Mouse (Mus musculus) hindbrain, embryonic 14.5 days (tissue): Measurements from ENCODE around the gene Brd9. TPM values are rescaled to one million over a fixed set of nuclear protein-coding genes. Genes with fewer than 3 reads are reported as not detected.

Experiments
- ATAC-seq: fragments of 200-750 bp; cut with Nextera tagmentation; 2 replicates; pipeline ENCODE4 v1.8.0; 2017; ENCODE audit warnings: moderate number of reproducible peaks, mild to moderate bottlenecking, moderate TSS enrichment, moderate library complexity; ENCODE audit not compliant: low FRiP score
- DNase-seq: peaks from one replicate; pipeline ENCODE4 v3.0.0-alpha.2; 2015; ENCODE audit warnings: low spot score
- H3K27ac ChIP-seq: fragments of 300-500 bp; sonication (generic); 2 replicates; pipeline ENCODE4 v1.5.1; 2014; ENCODE audit warnings: mild to moderate bottlenecking, moderate library complexity
- H3K27me3 ChIP-seq: fragments of 300-500 bp; sonication (generic); 2 replicates; pipeline ENCODE4 v1.6.1; 2014; ENCODE audit warnings: mild to moderate bottlenecking, low read length, mixed read lengths; ENCODE audit not compliant: control insufficient read depth, insufficient read depth
- H3K36me3 ChIP-seq: fragments of 300-500 bp; sonication (generic); replicated peaks from 2 replicates; pipeline ENCODE4 v1.6.1; 2014; ENCODE audit not compliant: control insufficient read depth, insufficient read depth
- H3K4me1 ChIP-seq: fragments of 300-500 bp; sonication (generic); replicated peaks from 2 replicates; pipeline ENCODE4 v1.6.1; 2014; ENCODE audit warnings: antibody characterized with exemption, low read length, mixed read lengths; ENCODE audit not compliant: control insufficient read depth, insufficient read depth
- H3K4me2 ChIP-seq: fragments of 300-500 bp; sonication (generic); replicated peaks from 2 replicates; pipeline ENCODE4 v1.6.1; 2014; ENCODE audit warnings: mild to moderate bottlenecking, moderate library complexity
- H3K4me3 ChIP-seq: fragments of 300-500 bp; sonication (generic); replicated peaks from 2 replicates; pipeline ENCODE4 v1.5.1; 2014; ENCODE audit warnings: mild to moderate bottlenecking, low read length
- H3K9ac ChIP-seq: fragments of 300-500 bp; sonication (generic); 2 replicates; pipeline ENCODE4 v1.6.1; 2014
- H3K9me3 ChIP-seq: fragments of 300-500 bp; sonication (generic); 2 replicates; pipeline ENCODE4 v1.6.1; 2016; ENCODE audit warnings: low read length; ENCODE audit not compliant: control insufficient read depth
- WGBS: fragments of 180-500 bp; shearing (Covaris S2); extraction: QIAGEN DNeasy Blood & Tissue Kit; methylation state at CpG from one replicate; pipeline ENCODE4 v1.1.7; 2014; 5-methylcytosine and 5-hydroxymethylcytosine counted together
- polyA plus RNA-seq: library from polyadenylated mRNA; unstranded; fragments of >200 nt; fragmentation: Nextera tagmentation; extraction: Ambion mirVana; gene quantifications from 2 replicates; pipeline ENCODE4 v1.2.1, GENCODE M21; 2014

Brd9 gene
- polyA plus RNA-seq, 1 experiment from 2014 or later: 86.8 TPM

- peaks cover 11% of the 10 kb centered on the region for H3K4me1 ChIP-seq
- H3K9me3 ChIP-seq: no peaks in the 10 kb centered on the region
- WGBS: 96% methylated on average over 5 of the region's 5 CpGs
- peaks cover 57% of the 10 kb centered on the region for H3K36me3 ChIP-seq
- DNase-seq: no peak
- H3K4me2 ChIP-seq: no peak overlapping the region
- no peak overlapping the region for H3K27ac ChIP-seq
- no peak for ATAC-seq
- no peak overlapping the region for H3K4me3 ChIP-seq
- H3K27me3 ChIP-seq: no peaks in the 10 kb centered on the region
- no peak overlapping the region for H3K9ac ChIP-seq
These were observed 1.5 kb downstream of the Brd9 start for GRCm38 (mm10) chr13:73939101-73939500.

- no peak for ATAC-seq
- WGBS: 96% methylated on average over 9 of the region's 9 CpGs
- H3K36me3 ChIP-seq: peaks cover 97% of the 10 kb centered on the region
These were observed 7.0 kb downstream of the Brd9 start for GRCm38 (mm10) chr13:73944606-73945005.

GRCm38 (mm10) chr13:73953551-73954130 is 16.0 kb downstream of the Brd9 start:
- WGBS: 100% methylated on average over 1 of the region's 1 CpGs
- no peak overlapping the region for H3K9ac ChIP-seq
- DNase-seq: no peak
- ATAC-seq: no peak
- no peaks in the 10 kb centered on the region for H3K4me1 ChIP-seq
- no peak overlapping the region for H3K4me2 ChIP-seq
- no peak overlapping the region for H3K4me3 ChIP-seq
- H3K9me3 ChIP-seq: no peaks in the 10 kb centered on the region
- peaks cover 99% of the 10 kb centered on the region for H3K36me3 ChIP-seq
- no peaks in the 10 kb centered on the region for H3K27me3 ChIP-seq
- H3K27ac ChIP-seq: no peak overlapping the region

More at GRCm38 (mm10) chr13:73944606-73945005, 7.0 kb downstream of the Brd9 start:
- Histone ChIP-seq H3K27ac (no peak overlapping the region), H3K9me3 (no peaks in the 10 kb centered on the region), H3K27me3 (no peaks in the 10 kb centered on the region), H3K4me1 (no peaks in the 10 kb centered on the region), H3K4me2 (no peak overlapping the region), H3K4me3 (no peak overlapping the region), H3K9ac (no peak overlapping the region)
- DNase-seq: no peak

- Histone ChIP-seq H3K4me2 (no peak overlapping the region), H3K4me1 (no peaks in the 10 kb centered on the region), H3K9me3 (no peaks in the 10 kb centered on the region), H3K27me3 (no peaks in the 10 kb centered on the region), H3K36me3 (peaks cover 99% of the 10 kb centered on the region), H3K9ac (no peak overlapping the region), H3K4me3 (no peak overlapping the region), H3K27ac (no peak overlapping the region)
- ATAC-seq (no peak), DNase-seq (no peak)
- 81% methylated on average over 6 of the region's 6 CpGs for WGBS
These were observed 17.1 kb downstream of the Brd9 start for GRCm38 (mm10) chr13:73954666-73955065.

GRCm38 (mm10) chr13:73955531-73955930 is 17.9 kb downstream of the Brd9 start:
- Histone ChIP-seq H3K9ac (no peak overlapping the region), H3K9me3 (no peaks in the 10 kb centered on the region), H3K27ac (no peak overlapping the region), H3K4me2 (no peak overlapping the region), H3K27me3 (no peaks in the 10 kb centered on the region), H3K36me3 (peaks cover 99% of the 10 kb centered on the region), H3K4me3 (no peak overlapping the region), H3K4me1 (no peaks in the 10 kb centered on the region)
- ATAC-seq (no peak), DNase-seq (no peak)
- WGBS: 97% methylated on average over 5 of the region's 5 CpGs

GRCm38 (mm10) chr13:73960117-73960652 is 22.6 kb downstream of the Brd9 start:
- Histone ChIP-seq H3K27ac (no peak overlapping the region), H3K9ac (no peak overlapping the region), H3K36me3 (peaks cover 72% of the 10 kb centered on the region), H3K4me1 (no peaks in the 10 kb centered on the region), H3K9me3 (no peaks in the 10 kb centered on the region), H3K4me3 (no peak overlapping the region), H3K4me2 (no peak overlapping the region), H3K27me3 (no peaks in the 10 kb centered on the region)
- ATAC-seq: no peak
- no peak for DNase-seq
- 93% methylated on average over 10 of the region's 10 CpGs for WGBS

- Histone ChIP-seq H3K4me2 (no peak overlapping the region), H3K4me1 (no peaks in the 10 kb centered on the region), H3K27me3 (no peaks in the 10 kb centered on the region), H3K36me3 (peaks cover 62% of the 10 kb centered on the region), H3K27ac (no peak overlapping the region), H3K9ac (no peak overlapping the region), H3K9me3 (no peaks in the 10 kb centered on the region), H3K4me3 (no peak overlapping the region)
- no peak for DNase-seq
- WGBS: 82% methylated on average over 4 of the region's 4 CpGs
- ATAC-seq: no peak
These were observed 23.6 kb downstream of the Brd9 start for GRCm38 (mm10) chr13:73961177-73961576.

- Histone ChIP-seq H3K4me1 (no peaks in the 10 kb centered on the region), H3K27me3 (no peaks in the 10 kb centered on the region), H3K27ac (no peak within 1 kb of the TSS), H3K9ac (no peak within 1 kb of the TSS), H3K4me2 (no peak within 1 kb of the TSS), H3K9me3 (no peaks in the 10 kb centered on the region), H3K4me3 (no peak within 1 kb of the TSS), H3K36me3 (peaks cover 38% of the 10 kb centered on the region)
- DNase-seq (no peak), ATAC-seq (no peak)
- WGBS: 92% methylated on average over 5 of the region's 5 CpGs
These were observed 25.9 kb downstream of the Brd9 start, which contains the start of gene Zdhhc11 for GRCm38 (mm10) chr13:73963551-73963950. Gene Zdhhc11 (plus strand): TSS chr13:73963851.

- H3K27ac ChIP-seq: no peak overlapping the region
- no peak overlapping the region for H3K4me3 ChIP-seq
- peak; percentile 84 for DNase-seq
- H3K36me3 ChIP-seq: no peaks in the 10 kb centered on the region
- ATAC-seq: peak; percentile 90
- no peaks in the 10 kb centered on the region for H3K27me3 ChIP-seq
- H3K4me1 ChIP-seq: no peaks in the 10 kb centered on the region
- H3K4me2 ChIP-seq: no peak overlapping the region
- no peaks in the 10 kb centered on the region for H3K9me3 ChIP-seq
- 49% methylated on average over 12 of the region's 12 CpGs for WGBS
- H3K9ac ChIP-seq: no peak overlapping the region
These were observed 33.2 kb downstream of the Brd9 start for GRCm38 (mm10) chr13:73970545-73971448.
